Mouse (Mus musculus) forebrain, embryonic 15.5 days (tissue): ENCODE measurements around the gene Rtn4ip1. TPM values are rescaled to one million over a fixed set of nuclear protein-coding genes. Genes with fewer than 3 reads are reported as not detected.
A peak's percentile ranks its signal among the peaks of the same experiment; 100 is the strongest.

Source experiments
- ATAC-seq: fragments of 200-750 bp; cut with Nextera tagmentation; replicated peaks from 2 replicates; pipeline ENCODE4 v1.8.0; 2017; ENCODE audit warnings: mild to moderate bottlenecking, moderate TSS enrichment, moderate library complexity
- H3K27ac ChIP-seq: fragments of 300-500 bp; sonication (generic); replicated peaks from 2 replicates; pipeline ENCODE4 v1.5.1; 2015; ENCODE audit warnings: mild to moderate bottlenecking, inconsistent platforms
- H3K27me3 ChIP-seq: fragments of 300-500 bp; sonication (generic); 2 replicates; pipeline ENCODE4 v1.6.1; 2015; ENCODE audit warnings: inconsistent platforms
- H3K36me3 ChIP-seq: fragments of 300-500 bp; sonication (generic); 2 replicates; pipeline ENCODE4 v1.6.1; 2015; ENCODE audit warnings: mild to moderate bottlenecking, inconsistent platforms
- H3K4me1 ChIP-seq: fragments of 300-500 bp; sonication (generic); 2 replicates; pipeline ENCODE4 v1.6.1; 2015; ENCODE audit warnings: inconsistent platforms
- H3K4me2 ChIP-seq: fragments of 300-500 bp; sonication (generic); replicated peaks from 2 replicates; pipeline ENCODE4 v1.6.1; 2015; ENCODE audit warnings: mild to moderate bottlenecking, inconsistent platforms
- H3K4me3 ChIP-seq: fragments of 300-500 bp; sonication (generic); 2 replicates; pipeline ENCODE4 v1.5.1; 2015; ENCODE audit warnings: mild to moderate bottlenecking, inconsistent platforms
- H3K9ac ChIP-seq: fragments of 300-500 bp; sonication (generic); replicated peaks from 2 replicates; pipeline ENCODE4 v1.6.1; 2015; ENCODE audit warnings: mild to moderate bottlenecking, inconsistent platforms
- H3K9me3 ChIP-seq: fragments of 300-500 bp; sonication (generic); 2 replicates; pipeline ENCODE4 v1.6.1; 2016; ENCODE audit warnings: inconsistent platforms
- WGBS: fragments of 180-500 bp; shearing (Covaris S2); methylation state at CpG from one replicate; pipeline ENCODE4 v1.1.7; 2015; ENCODE audit warnings: mixed read lengths; 5-methylcytosine and 5-hydroxymethylcytosine counted together
- polyA plus RNA-seq: library from polyadenylated mRNA; unstranded; fragments of >200 nt; fragmentation: Nextera tagmentation; extraction: Ambion mirVana; gene quantifications from 2 replicates; pipeline ENCODE4 v1.2.1, GENCODE M21; 2015

Gene Rtn4ip1
- polyA plus RNA-seq, 1 experiment from 2014 or later = 17.5 TPM

DNA sequence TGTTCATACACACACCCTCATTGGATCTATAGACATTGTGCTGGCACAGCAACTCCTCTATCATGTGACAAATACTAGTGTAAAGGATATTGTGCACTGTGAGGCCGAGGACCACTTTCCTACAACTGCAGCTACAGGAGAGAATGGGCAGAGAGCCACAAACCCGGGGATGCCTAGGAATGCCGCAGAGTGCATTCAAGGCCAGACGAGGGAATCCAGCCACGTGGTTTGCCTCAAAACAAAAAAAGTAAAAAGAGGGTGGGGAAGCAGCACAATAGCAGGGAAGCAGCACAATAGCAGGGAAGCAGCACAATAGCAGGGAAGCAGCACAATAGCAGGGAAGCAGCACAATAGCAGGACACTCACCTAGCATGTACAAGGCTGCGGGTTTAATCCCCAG lies 91.6 kb downstream of the Rtn4ip1 start:
- Histone ChIP-seq H3K36me3 (no peaks in the 10 kb centered on the region), H3K9ac (no peak overlapping the region), H3K27me3 (no peaks in the 10 kb centered on the region), H3K4me1 (no peaks in the 10 kb centered on the region), H3K4me2 (no peak overlapping the region), H3K9me3 (no peaks in the 10 kb centered on the region), H3K27ac (no peak overlapping the region), H3K4me3 (no peak overlapping the region)
- ATAC-seq = peak; percentile 46; the same call in 1 of the 2 replicates
- 5% methylated on average over 6 of the region's 6 CpGs for WGBS

DNA sequence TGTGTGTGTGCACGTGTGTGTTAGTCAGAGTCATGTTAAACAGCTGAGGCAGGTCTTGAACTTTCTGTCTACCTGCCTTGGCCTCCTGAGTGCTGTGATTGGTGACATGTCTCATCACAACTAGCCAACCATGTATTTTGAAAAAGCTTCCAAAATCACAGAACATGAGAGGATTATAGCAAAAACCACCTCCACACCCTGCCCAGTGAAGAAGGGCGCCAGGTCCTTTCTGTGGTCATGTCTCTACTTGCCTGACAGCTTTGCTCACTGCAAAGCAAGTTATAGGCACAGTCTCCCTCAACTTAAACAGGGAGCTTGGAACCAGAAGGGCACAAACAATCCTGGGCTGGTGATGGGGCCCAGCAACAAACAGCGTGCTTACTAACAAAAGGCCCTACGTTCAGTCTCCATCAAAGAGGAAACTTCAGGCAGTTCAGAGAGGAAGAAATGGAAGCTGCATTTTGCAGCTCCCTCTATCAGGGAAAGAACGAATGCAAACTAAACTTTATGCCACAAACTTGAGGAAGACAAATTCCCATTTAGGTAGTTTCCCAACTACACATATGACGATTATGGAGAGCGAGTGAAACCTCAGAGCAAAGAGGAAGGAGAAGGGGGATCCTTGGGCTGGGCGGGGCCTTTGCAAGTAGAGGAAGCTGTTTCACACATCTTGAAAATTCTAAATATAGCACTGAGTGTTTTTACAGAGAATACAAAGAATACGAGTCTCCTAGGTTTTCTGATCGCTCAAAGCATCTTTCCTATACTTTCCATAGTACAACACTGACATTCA lies 94.4 kb downstream of the Rtn4ip1 start:
- Histone ChIP-seq H3K4me3 (no peak overlapping the region), H3K27ac (no peak overlapping the region), H3K27me3 (peaks cover 3% of the 10 kb centered on the region), H3K4me2 (no peak overlapping the region), H3K9ac (no peak overlapping the region), H3K36me3 (no peaks in the 10 kb centered on the region), H3K4me1 (peaks cover 5% of the 10 kb centered on the region; the same call in 1 of the 2 replicates), H3K9me3 (no peaks in the 10 kb centered on the region)
- ATAC-seq = no peak
- WGBS = 83% methylated on average over 10 of the region's 10 CpGs

DNA sequence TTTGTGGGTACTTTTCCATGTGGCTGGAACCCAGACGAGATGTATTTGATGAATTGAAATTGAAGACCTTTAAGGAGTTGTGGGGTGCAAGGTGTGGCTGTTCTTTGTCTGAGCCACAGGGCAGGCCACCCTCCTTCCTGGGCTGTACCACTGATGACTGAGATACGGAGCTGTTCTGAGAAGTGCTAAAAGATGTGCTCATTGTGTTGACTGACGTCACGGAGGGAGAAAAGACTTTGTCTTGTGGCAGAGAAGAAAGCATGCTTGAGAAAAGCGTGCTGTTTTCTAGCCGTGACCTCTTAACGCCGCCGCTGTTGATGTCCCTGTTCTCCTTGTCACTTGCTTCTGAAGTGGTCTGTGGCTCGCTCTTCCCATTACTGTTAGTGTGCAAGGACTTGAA lies 95.7 kb downstream of the Rtn4ip1 start:
- no peak overlapping the region for H3K4me3 ChIP-seq
- H3K9ac ChIP-seq = no peak overlapping the region
- H3K4me1 ChIP-seq = peaks cover 5% of the 10 kb centered on the region; the same call in 1 of the 2 replicates
- no peak overlapping the region for H3K4me2 ChIP-seq
- no peak for ATAC-seq
- no peaks in the 10 kb centered on the region for H3K36me3 ChIP-seq
- no peaks in the 10 kb centered on the region for H3K9me3 ChIP-seq
- 82% methylated on average over 10 of the region's 10 CpGs for WGBS
- H3K27me3 ChIP-seq = peaks cover 15% of the 10 kb centered on the region
- H3K27ac ChIP-seq = no peak overlapping the region

DNA sequence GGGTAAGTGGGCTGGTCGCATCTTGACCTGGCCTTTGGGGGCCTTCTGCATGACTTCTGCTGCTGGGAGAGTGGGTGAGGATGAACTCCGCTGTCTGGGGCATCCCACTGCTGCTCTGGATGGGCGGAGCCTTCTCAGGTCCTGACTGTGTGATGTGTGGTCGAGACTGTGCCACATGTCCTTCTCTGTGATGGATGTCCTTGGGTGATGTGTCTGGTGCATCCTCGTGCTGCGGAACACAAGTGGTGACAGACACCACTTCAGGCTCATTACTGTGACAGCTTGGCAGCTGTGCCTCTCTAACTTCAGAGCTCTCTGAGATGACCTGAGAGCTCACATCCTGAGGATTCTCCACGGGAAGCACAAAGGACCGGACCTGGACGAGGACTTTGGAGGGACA lies 96.4 kb downstream of the Rtn4ip1 start:
- no peak for ATAC-seq
- H3K4me2 ChIP-seq = no peak overlapping the region
- peaks cover 5% of the 10 kb centered on the region; the same call in 1 of the 2 replicates for H3K4me1 ChIP-seq
- H3K9ac ChIP-seq = no peak overlapping the region
- H3K36me3 ChIP-seq = no peaks in the 10 kb centered on the region
- H3K9me3 ChIP-seq = no peaks in the 10 kb centered on the region
- 80% methylated on average over 9 of the region's 9 CpGs for WGBS
- peaks cover 22% of the 10 kb centered on the region for H3K27me3 ChIP-seq
- H3K4me3 ChIP-seq = no peak overlapping the region
- no peak overlapping the region for H3K27ac ChIP-seq

- Histone ChIP-seq H3K36me3 (no peaks in the 10 kb centered on the region), H3K27ac (no peak overlapping the region), H3K4me3 (no peak overlapping the region), H3K4me2 (no peak overlapping the region), H3K9ac (no peak overlapping the region), H3K27me3 (peaks cover 28% of the 10 kb centered on the region), H3K4me1 (peaks cover 10% of the 10 kb centered on the region), H3K9me3 (no peaks in the 10 kb centered on the region)
- WGBS = 85% methylated on average over 8 of the region's 8 CpGs
- ATAC-seq = no peak
Observed at GRCm38 (mm10) chr10:43998503-43999082, 97.0 kb downstream of the Rtn4ip1 start.

GRCm38 (mm10) chr10:44000156-44000865 lies 98.7 kb downstream of the Rtn4ip1 start:
- no peak for ATAC-seq
- Histone ChIP-seq H3K36me3 (no peaks in the 10 kb centered on the region), H3K9me3 (no peaks in the 10 kb centered on the region), H3K27ac (no peak overlapping the region), H3K4me1 (peaks cover 22% of the 10 kb centered on the region), H3K4me2 (no peak overlapping the region), H3K9ac (no peak overlapping the region), H3K4me3 (no peak overlapping the region), H3K27me3 (peaks cover 45% of the 10 kb centered on the region)
- WGBS = 30% methylated on average over 2 of the region's 2 CpGs

DNA sequence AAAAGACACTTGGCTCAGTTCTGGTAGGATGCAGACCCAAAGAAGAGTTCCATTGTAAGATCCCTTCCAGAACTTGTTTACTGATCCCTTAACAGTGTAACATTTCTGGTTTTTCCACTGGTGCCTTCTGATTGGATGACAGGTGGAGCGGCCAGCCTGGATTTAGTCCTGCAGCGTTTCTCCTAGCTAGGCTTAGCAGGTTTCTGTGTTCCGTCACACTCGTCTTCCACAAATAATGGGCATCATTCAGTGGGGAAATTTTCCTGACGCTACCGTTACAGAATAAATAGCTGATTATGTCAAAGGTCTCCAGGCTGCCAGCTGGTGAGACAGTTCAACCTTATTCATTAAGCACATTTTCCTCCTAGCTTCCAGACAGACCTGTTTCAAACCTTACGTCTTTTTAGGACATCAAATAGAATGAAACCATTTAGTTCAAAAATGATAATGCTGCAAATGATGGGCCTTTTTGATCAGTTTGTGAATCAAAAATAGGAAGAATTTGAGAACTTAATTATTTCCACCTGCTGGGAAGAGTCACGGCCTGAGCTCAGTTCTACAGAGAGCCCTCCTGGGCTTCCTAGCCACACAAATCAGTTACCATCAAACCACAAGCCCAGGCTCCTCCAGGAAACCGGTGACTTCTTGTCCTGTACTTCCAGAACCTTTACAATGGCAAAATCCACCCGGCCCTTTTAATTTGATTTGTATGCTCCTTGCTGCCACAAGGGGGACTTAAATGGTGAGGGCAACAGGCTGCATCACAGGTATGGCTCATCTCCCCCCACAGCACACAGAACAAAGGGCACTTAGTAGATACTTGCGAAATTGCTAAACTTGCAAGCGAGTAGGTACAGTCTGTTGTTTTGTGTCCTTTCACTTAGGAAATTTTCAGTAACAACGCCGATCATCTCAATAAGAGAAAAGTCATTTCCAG lies 100.7 kb downstream of the Rtn4ip1 start:
- Histone ChIP-seq H3K4me2 (no peak overlapping the region), H3K27ac (no peak overlapping the region), H3K27me3 (peaks cover 65% of the 10 kb centered on the region), H3K4me1 (peaks cover 32% of the 10 kb centered on the region), H3K4me3 (no peak overlapping the region), H3K9ac (no peak overlapping the region), H3K9me3 (no peaks in the 10 kb centered on the region), H3K36me3 (no peaks in the 10 kb centered on the region)
- ATAC-seq = no peak
- WGBS = 16% methylated on average over 14 of the region's 14 CpGs

DNA sequence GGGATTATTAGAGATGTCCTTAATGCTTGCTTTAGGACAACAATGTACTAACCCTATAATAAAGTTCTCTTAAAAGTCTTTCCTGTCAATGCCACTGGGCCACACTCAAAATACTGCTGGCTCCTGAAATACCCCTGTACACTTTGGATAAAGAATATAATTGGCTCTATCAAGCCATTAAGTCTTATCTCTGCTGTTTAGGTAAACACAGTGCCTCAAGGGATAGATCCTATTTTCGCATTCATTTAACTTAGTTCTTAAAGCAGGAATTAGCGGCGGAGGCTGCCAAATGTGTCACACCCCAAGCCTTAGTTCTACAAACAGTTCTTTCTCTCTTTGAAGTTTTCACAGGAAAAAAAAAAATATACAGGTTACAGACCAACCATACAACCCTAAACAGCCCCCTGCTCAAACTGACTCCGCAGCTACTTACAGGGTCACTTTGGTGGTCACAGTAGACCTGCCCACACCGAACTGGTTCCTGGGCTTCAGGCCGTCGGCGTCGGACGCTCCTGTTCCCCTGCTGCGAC lies 101.5 kb downstream of the Rtn4ip1 start:
- Histone ChIP-seq H3K27ac (no peak overlapping the region), H3K4me3 (peak overlapping the region; percentile 49), H3K4me1 (peaks cover 32% of the 10 kb centered on the region), H3K27me3 (peaks cover 66% of the 10 kb centered on the region), H3K4me2 (peak overlapping the region; percentile 59), H3K9me3 (no peaks in the 10 kb centered on the region), H3K9ac (peak overlapping the region; percentile 31; the same call in 1 of the 2 replicates), H3K36me3 (no peaks in the 10 kb centered on the region)
- 2% methylated on average over 11 of the region's 11 CpGs for WGBS
- no peak for ATAC-seq

GRCm38 (mm10) chr10:44003551-44004151 lies 102.0 kb downstream of the Rtn4ip1 start:
- peaks cover 32% of the 10 kb centered on the region for H3K4me1 ChIP-seq
- H3K36me3 ChIP-seq = no peaks in the 10 kb centered on the region
- H3K27ac ChIP-seq = no peak overlapping the region
- peak overlapping the region; percentile 31 for H3K9ac ChIP-seq
- under 1% methylated on average over 67 of the region's 68 CpGs for WGBS
- H3K4me2 ChIP-seq = peak overlapping the region; percentile 59
- peak; percentile 52; the same call in 1 of the 2 replicates for ATAC-seq
- H3K27me3 ChIP-seq = peaks cover 69% of the 10 kb centered on the region
- no peaks in the 10 kb centered on the region for H3K9me3 ChIP-seq
- H3K4me3 ChIP-seq = peak overlapping the region; percentile 49

DNA sequence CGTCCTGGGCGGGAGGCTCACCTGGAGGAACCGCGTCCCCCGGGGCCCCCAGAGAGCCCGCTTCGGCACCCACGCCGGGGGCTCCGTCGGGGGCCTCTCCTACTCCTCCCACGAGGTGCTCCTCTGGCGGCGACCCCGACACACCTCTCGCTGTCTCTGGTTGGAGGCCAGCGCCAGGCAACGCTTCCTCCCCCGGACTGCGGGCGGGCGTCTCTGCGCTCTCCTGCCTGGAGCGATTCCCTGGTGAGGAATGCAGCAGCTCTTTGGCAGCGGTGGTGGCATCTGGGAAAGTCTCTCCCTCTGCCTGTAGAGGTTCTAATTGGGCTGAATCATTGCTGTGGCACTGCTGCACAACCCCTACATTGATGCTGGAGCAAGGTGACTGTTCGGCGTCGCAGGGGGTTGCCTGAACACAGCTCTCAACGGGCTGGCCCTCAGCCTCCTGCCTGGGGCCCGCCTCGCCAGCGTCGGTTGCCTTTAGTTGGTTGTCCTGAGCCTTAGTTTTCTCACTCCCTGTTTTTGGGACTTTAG lies 102.7 kb downstream of the Rtn4ip1 start:
- peak overlapping the region; percentile 59 for H3K4me2 ChIP-seq
- H3K9me3 ChIP-seq = no peaks in the 10 kb centered on the region
- H3K4me1 ChIP-seq = peaks cover 32% of the 10 kb centered on the region
- H3K36me3 ChIP-seq = no peaks in the 10 kb centered on the region
- H3K27me3 ChIP-seq = peaks cover 69% of the 10 kb centered on the region
- no peak; the same call in 1 of the 2 replicates for ATAC-seq
- H3K9ac ChIP-seq = no peak overlapping the region
- WGBS = 2% methylated on average over 29 of the region's 33 CpGs
- H3K27ac ChIP-seq = no peak overlapping the region
- peak overlapping the region; percentile 49 for H3K4me3 ChIP-seq
